Mouse (Mus musculus) gonadal fat pad, adult 2 months (tissue): ENCODE data around the gene Col6a6. TPM values are rescaled to one million over a fixed set of nuclear protein-coding genes. Genes with fewer than 3 reads are reported as not detected.
"Not testable (repeated sequence)": the region's sequence is repeated elsewhere in the genome, so short reads cannot be mapped to it uniquely, and the experiment has no call there.

Experiments
- DNase-seq: peaks from one replicate; pipeline ENCODE4 v3.0.0-alpha.2; 2012; ENCODE audit warnings: low read depth
- polyA plus RNA-seq: library from polyadenylated mRNA; depleted of rRNA; stranded (reverse); fragments of >200 nt; gene quantifications from 2 replicates; pipeline ENCODE4 v1.2.3, GENCODE M21; 2012; rRNA removed

Col6a6 gene
- polyA plus RNA-seq, result 1.8 and 3.2 TPM in 2 replicates

DNA sequence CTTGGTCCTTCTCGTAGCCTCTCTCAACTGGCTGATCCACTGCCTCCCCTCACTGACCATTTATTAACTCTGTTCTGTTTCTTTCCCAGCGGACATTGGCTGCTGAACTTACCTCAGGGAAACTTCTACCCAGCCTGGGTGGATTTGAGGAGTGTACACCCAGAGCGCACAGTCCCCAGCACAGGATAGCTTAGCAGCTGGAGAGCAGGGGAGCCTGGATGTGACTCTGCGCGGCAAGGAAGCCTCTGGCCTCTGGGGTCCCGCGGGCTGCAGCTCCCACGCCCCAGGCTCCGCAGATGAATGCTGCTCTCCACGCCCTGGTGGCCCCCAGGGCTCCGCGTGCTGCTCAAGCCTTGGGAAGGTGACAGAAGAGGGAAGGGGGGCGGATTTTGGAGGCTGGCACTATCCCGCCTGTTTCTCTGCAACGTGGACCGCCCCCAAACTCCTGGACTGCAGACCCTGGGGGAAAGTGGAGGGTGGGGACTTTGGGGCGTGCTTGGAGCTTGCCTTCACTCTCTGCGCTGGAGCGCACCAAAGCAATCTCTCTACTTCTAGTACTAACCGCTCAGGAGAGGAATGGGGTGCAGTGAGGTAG is at the start of gene Col6a6:
TSS of gene Col6a6 (minus strand) at position 370 of the 595 bp plus-strand sequence.
- DNase-seq, result no peak

- no peak for DNase-seq
These were observed 48.2 kb upstream of the Col6a6 start for GRCm38 (mm10) chr9:105876124-105876523.

- no peak for DNase-seq
These were observed 43.7 kb upstream of the Col6a6 start for GRCm38 (mm10) chr9:105871643-105872042.

- DNase-seq, result no peak
These were observed 29.8 kb upstream of the Col6a6 start for GRCm38 (mm10) chr9:105857773-105858172.

DNA sequence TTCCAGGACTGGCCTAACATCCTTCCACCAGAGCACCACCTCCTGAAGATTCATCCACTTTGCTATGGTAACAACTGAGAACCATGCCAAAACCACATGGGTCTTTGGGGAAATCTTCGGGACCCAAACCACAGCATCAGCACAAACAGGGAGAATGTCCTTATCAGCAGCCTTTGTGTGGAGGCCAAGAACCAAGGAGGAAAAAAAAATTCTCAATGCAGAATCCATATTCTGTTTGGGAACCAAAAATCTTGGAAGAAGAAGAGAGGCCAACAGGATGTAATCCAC is 24.8 kb upstream of the Col6a6 start:
- DNase-seq, result no peak

DNA sequence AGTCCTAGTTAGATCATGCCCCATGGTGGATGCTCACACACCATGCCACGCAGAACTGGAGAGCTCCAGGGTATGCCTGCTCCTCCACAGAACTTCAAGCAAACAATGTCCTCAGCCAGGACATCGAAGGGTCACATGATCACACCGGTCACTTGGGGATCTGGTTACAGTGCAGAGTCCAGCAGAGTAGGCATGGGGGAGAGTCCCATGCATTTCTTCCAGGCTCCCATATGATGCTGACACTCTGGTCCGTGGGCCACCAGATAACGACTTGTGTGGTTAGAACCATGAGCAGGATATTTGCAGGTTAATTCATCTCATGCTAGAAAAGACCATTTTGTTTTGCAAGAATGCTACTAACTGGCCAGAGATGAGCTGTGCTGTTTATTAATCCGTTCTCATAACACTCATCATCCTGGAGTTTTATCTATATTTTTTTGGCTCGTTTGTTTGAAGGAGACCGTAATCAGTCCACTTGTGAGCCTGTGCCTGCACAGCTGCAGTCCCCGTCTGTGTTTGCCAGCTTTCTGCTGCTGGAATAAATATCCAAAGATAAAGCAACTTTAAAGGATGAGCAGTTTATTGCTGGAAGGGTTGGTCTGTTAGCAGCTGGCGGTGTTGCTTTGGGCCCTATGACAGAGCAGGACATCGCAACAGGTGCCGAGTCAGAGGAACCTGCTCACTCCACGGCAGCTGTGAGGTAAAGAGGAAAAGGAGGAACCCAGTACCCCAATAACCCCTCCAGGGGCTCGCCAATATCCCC is 24.2 kb upstream of the Col6a6 start:
- no peak for DNase-seq

GRCm38 (mm10) chr9:105851011-105851410 is 23.1 kb upstream of the Col6a6 start:
- DNase-seq, result no peak

GRCm38 (mm10) chr9:105848396-105848795 is 20.4 kb upstream of the Col6a6 start:
- DNase-seq, result no peak

GRCm38 (mm10) chr9:105847261-105847660 is 19.3 kb upstream of the Col6a6 start:
- no peak for DNase-seq

GRCm38 (mm10) chr9:105841386-105841785 is 13.4 kb upstream of the Col6a6 start:
- DNase-seq, result not testable (repeated sequence)

GRCm38 (mm10) chr9:105839147-105839515 is 11.2 kb upstream of the Col6a6 start:
- no peak for DNase-seq

DNA sequence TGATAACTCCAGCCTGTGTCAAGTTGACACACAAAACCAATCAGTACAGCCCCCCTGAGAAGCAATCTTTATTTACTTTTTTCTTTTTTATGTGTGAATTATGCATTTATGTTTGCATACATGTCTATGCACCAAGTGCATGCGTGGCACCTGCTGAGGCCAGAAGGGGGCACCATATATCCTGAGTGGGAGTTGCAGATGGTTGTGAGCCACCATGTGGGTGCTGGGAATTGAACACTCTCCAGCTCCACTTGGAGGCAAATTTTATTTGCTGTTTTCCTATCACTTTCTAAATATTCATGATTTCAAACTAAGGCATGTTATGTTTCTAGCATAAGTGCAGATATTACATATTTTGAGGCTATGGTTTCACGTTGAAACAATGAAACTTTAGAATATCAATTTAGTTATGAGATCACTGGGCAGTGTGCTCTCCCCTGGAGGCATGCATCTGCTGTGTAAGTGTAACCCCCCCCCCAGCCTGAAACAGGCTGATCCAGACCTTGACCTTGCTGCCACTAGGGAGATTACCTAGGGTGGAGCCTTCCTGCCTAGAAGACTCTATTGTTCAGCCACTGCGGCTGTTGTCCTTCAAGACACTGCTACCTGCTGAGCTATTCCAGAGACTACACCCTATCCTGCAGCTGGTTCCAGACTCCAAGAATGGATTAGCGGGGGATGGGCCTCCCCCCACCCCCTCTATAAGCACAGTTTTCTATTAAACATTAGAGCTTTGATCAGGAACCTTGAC is 10.6 kb upstream of the Col6a6 start:
- DNase-seq, result no peak

DNA sequence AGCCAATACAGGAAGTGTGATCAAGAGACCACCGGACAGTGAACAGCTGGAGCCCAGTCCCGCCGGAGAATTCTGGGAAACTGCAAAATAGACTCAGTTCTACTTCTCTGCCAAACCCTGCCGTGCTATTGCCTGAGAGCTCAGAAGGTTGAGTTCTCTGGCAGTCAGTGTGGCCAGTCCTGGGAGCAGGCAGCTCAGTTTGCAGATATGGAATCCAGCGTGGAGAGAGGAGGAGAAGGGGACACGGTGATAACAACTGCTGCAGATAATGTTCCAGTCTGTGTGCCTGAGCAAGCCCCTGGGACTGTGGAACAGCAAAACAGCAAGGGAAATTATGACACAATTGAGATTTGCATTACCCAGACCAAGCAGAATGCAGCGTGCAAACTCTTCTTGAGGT is 7.6 kb upstream of the Col6a6 start:
- no peak for DNase-seq

- no peak for DNase-seq
These were observed 6.8 kb upstream of the Col6a6 start for GRCm38 (mm10) chr9:105834799-105835198.

DNA sequence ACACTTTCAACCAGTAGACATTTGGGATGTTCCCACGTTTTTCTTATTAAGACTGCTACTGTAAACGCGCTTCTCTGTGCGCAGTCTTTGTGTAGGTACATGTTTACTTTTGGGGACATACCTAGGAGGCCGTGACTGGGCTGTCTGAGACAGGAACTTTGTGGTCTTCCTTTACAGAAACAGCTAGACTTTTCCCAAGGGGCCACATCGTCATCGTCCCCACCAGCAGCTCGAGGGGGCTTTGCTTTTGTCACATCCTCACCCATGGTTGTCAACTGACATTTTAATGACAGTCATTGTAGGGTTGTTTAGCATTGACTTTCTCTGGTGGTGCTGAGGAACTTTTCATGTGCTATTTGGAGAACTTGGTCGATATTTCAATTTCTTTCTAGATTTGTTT is 3.3 kb upstream of the Col6a6 start:
- DNase-seq, result no peak

GRCm38 (mm10) chr9:105827076-105827647 is 798 bp downstream of the Col6a6 start:
- no peak for DNase-seq

DNA sequence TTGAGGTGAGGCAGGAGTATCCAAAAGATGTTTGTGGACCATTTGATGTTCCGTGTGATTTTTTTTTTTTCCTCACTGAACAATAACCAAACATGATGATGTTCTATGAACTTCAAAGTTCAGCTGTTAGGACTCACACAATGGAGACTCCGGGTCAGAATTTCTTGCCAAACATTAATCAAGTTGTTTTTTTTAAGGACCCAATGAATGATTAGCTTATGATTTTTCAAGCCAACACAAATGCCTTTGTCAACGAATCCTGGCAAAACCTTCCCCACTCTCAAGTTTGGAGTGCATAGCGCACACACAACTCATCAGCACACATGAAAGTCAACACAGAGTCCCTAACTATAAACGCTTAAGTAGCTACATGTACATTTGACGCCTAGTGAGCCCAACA is 7.2 kb downstream of the Col6a6 start:
- DNase-seq, result no peak

DNA sequence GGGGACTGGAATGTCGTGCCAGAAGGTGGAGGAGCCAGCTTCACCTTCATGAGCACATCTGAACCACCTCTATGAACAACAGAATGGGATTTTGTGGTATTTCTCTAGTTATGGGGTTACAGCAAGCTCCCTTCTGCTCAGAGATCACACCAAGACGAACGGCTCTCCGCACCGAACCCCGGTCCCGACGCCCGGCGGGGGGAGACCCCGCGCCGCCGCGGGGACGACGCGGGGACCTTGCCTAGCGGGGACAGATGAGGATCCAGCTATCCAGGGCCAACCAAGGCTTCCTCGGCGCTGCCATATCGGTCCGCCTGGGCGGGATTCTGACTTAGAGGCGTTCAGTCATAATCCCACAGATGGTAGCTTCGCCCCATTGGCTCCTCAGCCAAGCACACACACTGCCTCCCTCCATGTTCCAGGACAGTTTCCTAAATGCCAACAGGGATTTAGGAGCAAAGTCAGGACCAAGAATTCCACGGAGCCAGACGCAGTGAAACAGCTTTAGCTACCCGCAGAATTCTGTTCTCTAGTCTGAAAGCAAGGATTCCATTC is 8.7 kb downstream of the Col6a6 start:
- no peak for DNase-seq

DNA sequence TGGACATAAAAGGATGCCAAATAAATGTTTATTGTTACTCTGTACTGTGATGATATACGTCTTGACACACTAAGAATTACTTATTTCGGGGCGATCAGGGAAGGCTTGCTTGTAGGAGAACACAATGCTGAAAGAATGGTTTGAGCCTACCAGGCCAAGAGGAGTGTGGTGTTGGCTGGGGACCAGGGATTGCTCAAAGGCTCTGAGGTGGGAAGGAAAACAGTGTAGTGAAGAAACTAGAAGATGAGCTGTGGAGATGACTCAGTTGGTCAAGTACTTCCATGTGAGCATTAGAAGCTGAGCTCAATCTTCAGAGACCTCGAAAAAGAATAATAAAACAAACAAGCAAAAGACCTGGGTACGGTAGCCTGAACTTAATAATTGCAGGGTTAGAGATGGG is 13.5 kb downstream of the Col6a6 start:
- no peak for DNase-seq

- DNase-seq, result no peak
These were observed 16.5 kb downstream of the Col6a6 start for GRCm38 (mm10) chr9:105811458-105811857.

GRCm38 (mm10) chr9:105808920-105809505 is 18.9 kb downstream of the Col6a6 start:
- DNase-seq, result no peak

- DNase-seq, result no peak
These were observed 24.5 kb downstream of the Col6a6 start for GRCm38 (mm10) chr9:105803416-105803815.
